Comparison of ENCODE assay signal across 1 mouse cellular context in the genomic region with DNA sequence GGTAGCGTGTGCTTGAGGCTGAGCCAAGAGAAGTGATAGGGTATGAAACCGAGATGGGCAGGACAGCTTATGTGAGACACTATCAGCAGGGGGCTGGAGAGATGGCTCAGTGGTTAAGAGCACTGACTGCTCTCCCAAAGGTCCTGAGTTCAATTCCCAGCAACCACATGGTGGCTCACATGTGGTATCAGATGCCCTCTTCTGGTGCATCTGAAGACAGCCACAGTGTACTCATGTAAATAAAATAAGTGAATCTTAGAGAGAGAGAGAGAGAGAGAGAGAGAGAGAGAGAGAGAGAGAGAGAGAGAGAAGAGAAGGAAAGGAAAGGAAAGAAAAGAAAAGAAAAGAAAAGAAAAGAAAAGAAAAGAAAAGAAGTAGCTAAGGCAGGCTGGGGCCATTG. TPM values are rescaled to one million over a fixed set of nuclear protein-coding genes. Genes with fewer than 3 reads are reported as not detected.
"Had no signal": no experiment of that assay in that cellular context is flagged by ENCODE, and none has a peak within 500 bp of the region (broad histone marks: within the 10 kb centered on the region; RNA-seq: fewer than 3 reads in every experiment).

No protein-coding gene starts in this region.

RNA-seq across cellular contexts. Expression of gene Nlrc5, which starts 34.2 kb away (rescaled TPM):
- polyA plus RNA-seq: liver, embryonic 11.5 days had no signal
